Mouse (Mus musculus): ENCODE measurements around the gene Nol12. TPM values are rescaled to one million over a fixed set of nuclear protein-coding genes. Genes with fewer than 3 reads are reported as not detected.

Nol12 gene
- polyA plus RNA-seq, 1 experiment = 16.3 TPM

DNA sequence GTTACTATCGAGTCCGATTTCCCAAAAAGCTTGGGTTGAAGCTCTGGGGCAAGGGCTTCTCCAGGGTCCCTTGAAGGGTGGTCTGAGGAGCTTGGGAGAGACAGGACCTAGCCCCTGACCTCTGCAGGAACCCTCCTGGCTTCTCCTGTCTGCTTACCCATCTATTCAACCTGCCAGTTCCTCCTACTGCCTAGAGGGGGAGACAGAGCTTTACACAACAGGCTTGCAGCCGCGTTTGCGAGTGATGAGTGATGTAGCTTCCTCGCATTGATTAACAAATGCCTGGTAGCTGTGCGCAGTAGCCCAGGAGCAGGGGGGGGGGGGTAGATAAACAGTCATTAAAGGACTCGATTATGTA lies 19.1 kb upstream of the Nol12 start:
- Histone ChIP-seq H3K4me1 (peaks cover 65% of the 10 kb centered on the region), H3K4me3 (replicated peaks) (peak overlapping the region; percentile 94), H3K9me3 (no peaks in the 10 kb centered on the region), H3K27me3 (replicated peaks) (peaks cover 3% of the 10 kb centered on the region), H3K36me3 (replicated peaks; ENCODE audit: low read length) (peaks cover 63% of the 10 kb centered on the region)
- TF ChIP-seq GATA1 (IDR thresholded peaks at IDR 0.05; ENCODE audit: borderline replicate concordance, low read length) = no peak
- TF ChIP-seq FLI1 (IDR thresholded peaks at IDR 0.05; ENCODE audit: low read length) = no peak

- H3K4me1 ChIP-seq = peaks cover 59% of the 10 kb centered on the region
- H3K9me3 ChIP-seq = peaks cover under 1% of the 10 kb centered on the region
- peaks cover 57% of the 10 kb centered on the region for H3K36me3 ChIP-seq (replicated peaks; ENCODE audit: low read length)
- H3K27me3 ChIP-seq (replicated peaks) = peaks cover 3% of the 10 kb centered on the region
- no peak for TF ChIP-seq GATA1 (IDR thresholded peaks at IDR 0.05; ENCODE audit: borderline replicate concordance, low read length)
- no peak for TF ChIP-seq FLI1 (IDR thresholded peaks at IDR 0.05; ENCODE audit: low read length)
- H3K4me3 ChIP-seq (replicated peaks) = peak overlapping the region; percentile 51
Measured at GRCm38 (mm10) chr15:78916052-78916826, 18.5 kb upstream of the Nol12 start.

- Histone ChIP-seq H3K4me1 (peaks cover 72% of the 10 kb centered on the region), H3K9me3 (peaks cover 11% of the 10 kb centered on the region), H3K36me3 (replicated peaks; ENCODE audit: low read length) (peaks cover 45% of the 10 kb centered on the region), H3K4me3 (replicated peaks) (no peak overlapping the region), H3K27me3 (replicated peaks) (peaks cover 10% of the 10 kb centered on the region)
- TF ChIP-seq GATA1 (IDR thresholded peaks at IDR 0.05; ENCODE audit: borderline replicate concordance, low read length) = no peak
- no peak for TF ChIP-seq FLI1 (IDR thresholded peaks at IDR 0.05; ENCODE audit: low read length)
Measured at GRCm38 (mm10) chr15:78918126-78918525, 16.6 kb upstream of the Nol12 start.

DNA sequence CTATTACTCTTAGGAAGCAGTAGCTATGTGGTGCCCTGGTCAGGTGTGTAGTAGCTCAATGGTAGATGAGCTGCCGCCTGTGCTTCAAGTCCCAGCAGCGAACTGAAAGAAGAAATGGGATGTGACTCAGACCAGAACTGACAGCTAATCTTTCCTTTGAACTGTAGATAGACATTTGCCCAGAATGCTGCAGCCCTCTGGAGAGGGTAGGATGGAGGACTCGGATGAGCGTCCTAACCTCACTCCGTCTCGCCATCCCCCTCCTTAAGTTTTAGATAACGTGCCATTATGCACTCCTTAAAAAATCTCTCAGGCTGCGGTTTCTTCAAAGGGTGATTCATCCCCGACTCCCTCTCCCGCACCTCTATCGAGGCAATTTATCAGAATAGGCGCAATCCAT lies 14.8 kb upstream of the Nol12 start:
- peaks cover 71% of the 10 kb centered on the region for H3K4me1 ChIP-seq
- no peak for TF ChIP-seq GATA1 (IDR thresholded peaks at IDR 0.05; ENCODE audit: borderline replicate concordance, low read length)
- TF ChIP-seq FLI1 (IDR thresholded peaks at IDR 0.05; ENCODE audit: low read length) = no peak
- peaks cover 11% of the 10 kb centered on the region for H3K9me3 ChIP-seq
- peaks cover 10% of the 10 kb centered on the region for H3K27me3 ChIP-seq (replicated peaks)
- H3K4me3 ChIP-seq (replicated peaks) = no peak overlapping the region
- H3K36me3 ChIP-seq (replicated peaks; ENCODE audit: low read length) = peaks cover 44% of the 10 kb centered on the region

DNA sequence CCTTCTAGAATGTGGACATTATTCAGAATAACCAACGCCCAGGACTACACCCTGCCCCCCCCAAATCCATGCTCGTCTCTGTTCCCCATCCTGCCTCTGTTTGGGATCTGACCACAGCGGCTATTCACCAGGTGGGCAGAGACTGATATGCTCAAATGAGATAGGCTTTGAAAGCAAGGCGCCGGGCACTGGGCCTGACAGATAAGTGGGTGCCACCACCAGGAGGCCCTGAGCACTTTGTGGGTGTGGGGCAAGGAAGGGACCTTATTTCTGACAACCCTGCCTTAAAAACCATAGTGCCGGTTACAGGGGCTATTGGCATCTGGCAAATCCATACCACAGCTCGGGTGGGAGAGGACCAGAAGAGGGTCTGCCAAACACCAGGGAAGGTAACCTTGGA lies 12.0 kb upstream of the Nol12 start:
- no peak for TF ChIP-seq FLI1 (IDR thresholded peaks at IDR 0.05; ENCODE audit: low read length)
- no peak for TF ChIP-seq GATA1 (IDR thresholded peaks at IDR 0.05; ENCODE audit: borderline replicate concordance, low read length)
- H3K4me3 ChIP-seq (replicated peaks) = no peak overlapping the region

GRCm38 (mm10) chr15:78923585-78923984 lies 11.1 kb upstream of the Nol12 start:
- peaks cover 21% of the 10 kb centered on the region for H3K36me3 ChIP-seq (replicated peaks; ENCODE audit: low read length)
- TF ChIP-seq GATA1 (IDR thresholded peaks at IDR 0.05; ENCODE audit: borderline replicate concordance, low read length) (no peak), FLI1 (IDR thresholded peaks at IDR 0.05; ENCODE audit: low read length) (no peak)
- peak overlapping the region; percentile 69 for H3K4me3 ChIP-seq (replicated peaks)
- H3K9me3 ChIP-seq = peaks cover 11% of the 10 kb centered on the region
- peaks cover 24% of the 10 kb centered on the region for H3K27me3 ChIP-seq (replicated peaks)
- peaks cover 82% of the 10 kb centered on the region for H3K4me1 ChIP-seq

More for the DNA sequence above, 12.0 kb upstream of the Nol12 start:
- Histone ChIP-seq H3K36me3 (replicated peaks; ENCODE audit: low read length) (peaks cover 28% of the 10 kb centered on the region), H3K9me3 (peaks cover 11% of the 10 kb centered on the region), H3K27me3 (replicated peaks) (peaks cover 24% of the 10 kb centered on the region), H3K4me1 (peaks cover 75% of the 10 kb centered on the region)

GRCm38 (mm10) chr15:78925129-78925528 lies 9.6 kb upstream of the Nol12 start:
- H3K4me3 ChIP-seq (replicated peaks) = no peak overlapping the region

DNA sequence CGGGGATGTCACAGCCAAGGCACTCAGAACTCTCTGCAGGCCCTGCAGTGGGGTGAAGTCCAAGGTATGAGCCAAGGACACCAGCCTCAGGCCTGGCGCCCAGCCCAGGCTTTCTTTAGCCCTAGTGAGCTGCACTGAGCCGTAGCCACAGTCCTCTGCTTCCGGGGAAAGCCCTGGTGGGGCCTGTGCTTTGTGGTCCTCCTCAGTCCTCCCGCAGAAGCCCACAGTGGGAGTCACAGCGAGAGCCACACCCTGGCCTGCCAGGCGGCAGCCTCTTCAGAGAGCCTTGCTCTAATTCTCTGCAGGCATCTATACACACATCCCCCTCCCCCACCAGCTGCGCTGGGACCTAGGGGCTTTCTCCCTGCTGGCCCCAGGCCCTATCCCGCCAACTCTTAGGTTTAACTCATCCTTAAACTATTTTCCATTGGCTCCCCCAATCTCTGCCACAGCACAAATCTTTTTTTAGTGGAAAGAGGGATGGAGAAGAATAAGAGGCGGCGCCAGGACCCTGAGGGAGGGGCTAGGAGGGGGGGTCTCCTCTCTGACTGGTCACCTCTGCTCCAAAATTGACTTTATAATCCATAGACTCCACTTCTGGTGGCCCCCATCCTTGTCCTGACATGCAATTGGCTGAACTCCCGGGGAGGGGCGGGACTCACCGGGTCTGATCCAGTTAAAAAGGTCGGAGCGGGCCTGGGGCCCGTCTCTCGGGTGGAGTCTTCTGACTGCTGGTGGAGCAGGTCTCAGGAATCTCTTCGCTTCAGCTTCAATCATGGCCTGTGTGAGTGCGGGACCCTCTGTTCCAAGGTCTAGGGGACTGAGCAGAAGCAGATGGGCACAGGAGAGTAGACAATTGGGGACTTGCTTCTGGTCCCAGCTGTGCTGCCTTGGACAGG lies 8.5 kb upstream of the Nol12 start, which contains the start of gene Lgals1:
Gene Lgals1, plus strand, starts transcription at position 705 of the 899 bp plus-strand sequence.
- peaks cover 17% of the 10 kb centered on the region for H3K36me3 ChIP-seq (replicated peaks; ENCODE audit: low read length)
- H3K4me1 ChIP-seq = peaks cover 93% of the 10 kb centered on the region
- peaks cover 10% of the 10 kb centered on the region for H3K9me3 ChIP-seq
- H3K27me3 ChIP-seq (replicated peaks) = peaks cover 21% of the 10 kb centered on the region
- H3K4me3 ChIP-seq (replicated peaks) = peak within 1 kb of the TSS; percentile 89
- TF ChIP-seq FLI1 (IDR thresholded peaks at IDR 0.05; ENCODE audit: low read length) (no peak), GATA1 (IDR thresholded peaks at IDR 0.05; ENCODE audit: borderline replicate concordance, low read length) (no peak)

More at GRCm38 (mm10) chr15:78925129-78925528, 9.6 kb upstream of the Nol12 start:
- H3K27me3 ChIP-seq (replicated peaks) = peaks cover 23% of the 10 kb centered on the region
- peaks cover 16% of the 10 kb centered on the region for H3K36me3 ChIP-seq (replicated peaks; ENCODE audit: low read length)
- H3K4me1 ChIP-seq = peaks cover 89% of the 10 kb centered on the region
- TF ChIP-seq GATA1 (IDR thresholded peaks at IDR 0.05; ENCODE audit: borderline replicate concordance, low read length) (no peak), FLI1 (IDR thresholded peaks at IDR 0.05; ENCODE audit: low read length) (no peak)
- H3K9me3 ChIP-seq = peaks cover 11% of the 10 kb centered on the region

DNA sequence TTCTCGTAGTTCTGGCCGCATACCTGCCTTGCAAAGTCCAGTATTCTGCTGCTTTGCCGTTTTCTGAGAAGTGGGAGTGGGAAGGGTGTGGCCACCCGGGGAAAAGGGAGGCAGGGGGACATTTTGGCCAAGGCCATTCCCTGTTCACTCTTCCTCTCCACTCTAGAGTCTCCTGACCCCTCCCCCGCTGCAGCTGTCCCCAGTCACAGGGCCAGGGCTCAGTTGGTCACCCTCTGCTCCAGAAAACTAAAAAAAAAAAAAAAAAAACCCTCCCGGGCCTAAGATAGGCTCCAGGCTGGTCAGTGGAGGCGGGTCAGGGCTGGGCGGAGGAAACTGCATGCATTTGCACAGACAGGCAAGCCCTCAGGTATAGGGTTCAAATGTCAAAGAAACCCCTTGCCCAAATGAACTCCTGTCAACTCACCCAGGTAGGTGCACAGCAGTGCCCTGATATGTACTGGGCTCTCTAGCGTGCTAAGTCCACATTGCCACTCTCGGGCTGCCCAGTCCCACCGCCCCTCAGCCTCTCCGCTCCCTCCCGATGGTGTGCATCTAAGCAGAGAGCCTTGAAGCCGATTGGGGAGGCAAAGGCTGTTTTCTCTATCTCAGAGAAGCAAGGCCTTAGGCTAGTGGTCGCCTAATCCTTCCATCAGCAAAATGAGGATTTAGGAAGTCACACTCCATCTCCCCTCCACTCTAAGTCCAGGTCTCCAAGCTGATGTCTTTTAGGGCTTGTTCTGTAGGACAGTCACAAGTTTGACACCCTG lies 7.5 kb upstream of the Nol12 start:
- Histone ChIP-seq H3K36me3 (replicated peaks; ENCODE audit: low read length) (peaks cover 12% of the 10 kb centered on the region), H3K4me3 (replicated peaks) (peak overlapping the region; percentile 89), H3K4me1 (peaks cover 89% of the 10 kb centered on the region), H3K27me3 (replicated peaks) (peaks cover 15% of the 10 kb centered on the region), H3K9me3 (peaks cover 1% of the 10 kb centered on the region; the same call in 1 of the 2 replicates)
- TF ChIP-seq GATA1 (IDR thresholded peaks at IDR 0.05; ENCODE audit: borderline replicate concordance, low read length) (no peak), FLI1 (IDR thresholded peaks at IDR 0.05; ENCODE audit: low read length) (no peak)
